Mouse (Mus musculus) stomach, postnatal 0 days (tissue): ENCODE data around the gene Gm28845.

Experiments used
- CTCF ChIP-seq: IDR thresholded peaks from 2 replicates; pipeline ENCODE4 v1.5.1; 2016; ENCODE audit warnings: antibody characterized with exemption, low read depth, mild to moderate bottlenecking, moderate library complexity
- EP300 ChIP-seq: optimal IDR thresholded peaks from 2 replicates; pipeline ENCODE3; 2016; ENCODE audit warnings: antibody characterized with exemption

DNA sequence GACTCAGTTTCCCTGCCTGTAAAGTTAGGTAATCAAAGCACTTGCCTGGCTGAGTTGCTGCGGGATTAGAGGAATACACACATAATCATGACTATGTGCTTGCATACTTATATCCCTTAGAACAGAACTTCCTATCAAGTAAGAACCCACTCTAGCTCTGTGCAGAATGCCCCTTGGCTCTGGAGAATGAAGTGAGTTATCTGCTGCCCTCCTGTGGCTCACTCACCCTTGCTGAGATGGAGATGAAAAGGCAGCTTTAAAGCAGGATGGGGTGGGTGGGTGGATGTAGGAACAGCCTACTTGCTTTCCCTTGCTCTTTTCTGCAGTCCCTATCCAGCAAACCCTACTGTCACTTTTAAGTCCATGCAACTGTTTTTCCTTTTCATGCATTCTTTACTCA, 42.9 kb upstream of the Gm28845 start:
- peak; percentile 40 for TF ChIP-seq CTCF
- no peak for TF ChIP-seq EP300
